Comparison of ENCODE assay signal across 14 mouse cellular contexts in the genomic region with DNA sequence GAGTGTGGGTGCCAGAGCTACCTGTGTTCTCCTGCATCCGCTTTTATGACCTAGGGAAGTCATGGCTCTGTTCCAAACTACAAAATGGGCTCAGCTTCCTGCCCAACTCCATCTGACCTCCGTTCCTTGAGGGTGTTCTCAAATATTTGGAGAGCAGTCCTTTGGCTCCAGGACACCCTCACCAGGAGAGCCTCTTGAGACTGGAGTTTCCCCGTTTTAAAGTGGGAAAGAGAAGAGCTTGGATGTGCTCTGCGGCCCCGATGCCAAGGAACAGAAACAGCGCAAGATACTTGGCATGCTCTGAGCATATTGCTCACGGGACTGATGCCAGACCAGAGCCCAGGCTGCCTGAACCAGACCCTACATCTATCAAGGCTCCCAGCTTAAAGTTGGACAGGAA.
DNase-seq lines count a peak whose midpoint lies in the region; ATAC-seq and TF ChIP-seq lines count a peak whose summit lies in the region.
"Had no signal": no experiment of that assay in that cellular context is flagged by ENCODE, and none has a peak within 500 bp of the region (broad histone marks: within the 10 kb centered on the region; RNA-seq: fewer than 3 reads in every experiment).

No protein-coding gene starts in this region.

- no peak for TF ChIP-seq CTCF in gastrocnemius, adult 2 months (IDR thresholded peaks at IDR 0.05)
- TF ChIP-seq CTCF in liver, adult 2 months (IDR thresholded peaks at IDR 0.05; ENCODE audit: low read depth, low read length) = no peak
- no peak for TF ChIP-seq CTCF in lung, adult 2 months (IDR thresholded peaks at IDR 0.05; ENCODE audit: insufficient read depth, low read length)
- TF ChIP-seq CTCF in left cerebral cortex, adult 2 months (IDR thresholded peaks at IDR 0.05) = no peak

- no peak for TF ChIP-seq POLR2A in liver, adult 2 months (IDR thresholded peaks at IDR 0.05; ENCODE audit: extremely low read depth, insufficient read depth, low read length)
- no peak for TF ChIP-seq POLR2A in lung, adult 2 months (IDR thresholded peaks at IDR 0.05; ENCODE audit: borderline replicate concordance, extremely low read depth, low read depth, low read length)

- ATAC-seq in liver, embryonic 11.5 days (replicated peaks; ENCODE audit: low FRiP score) = no peak

- no peaks in the 10 kb centered on the region for H3K36me3 ChIP-seq in liver, adult 2 months (ENCODE audit: control insufficient read depth, insufficient read depth, low read length)
- 0 out of 2 replicates have a peak, but pooled peaks cover 2% of the 10 kb centered on the region for H3K36me3 ChIP-seq in liver, embryonic 11.5 days (ENCODE audit: control insufficient read depth, insufficient read depth, low read length)

- intact Hi-C loops in gastrocnemius, adult 2 months (cut with DNase I) = no loop called here
- intact Hi-C loops in left cerebral cortex, adult 2 months (cut with DNase I) = no loop called here

- WGBS in liver, adult 2 months = 16% methylated on average over 7 of the region's 7 CpGs
- 84% methylated on average over 7 of the region's 7 CpGs for WGBS in liver, embryonic 11.5 days
- 33% methylated on average over 7 of the region's 7 CpGs for WGBS in lung, adult 2 months

- peaks cover 10% of the 10 kb centered on the region; the same call in 1 of the 2 replicates for H3K4me1 ChIP-seq in liver, adult 2 months (ENCODE audit: control insufficient read depth, insufficient read depth, low read length)
- no peaks in the 10 kb centered on the region for H3K4me1 ChIP-seq in liver, embryonic 11.5 days (replicated peaks; ENCODE audit: control insufficient read depth, insufficient read depth, low read length)
- H3K4me1 ChIP-seq in lung, adult 2 months (ENCODE audit: control insufficient read depth, insufficient read depth, low read length) = no peaks in the 10 kb centered on the region
- H3K4me1 ChIP-seq: heart, embryonic 12.5 days; hindbrain, embryonic 12.5 days; midbrain, embryonic 12.5 days had no signal

- no peak overlapping the region for H3K9ac ChIP-seq in liver, adult 2 months (ENCODE audit: low read depth, low read length)
- no peak overlapping the region for H3K9ac ChIP-seq in liver, embryonic 11.5 days (ENCODE audit: low read depth, low read length)
- H3K9ac ChIP-seq: heart, embryonic 12.5 days; hindbrain, embryonic 12.5 days; midbrain, embryonic 12.5 days had no signal

- H3K79me2 ChIP-seq in liver, adult 2 months (ENCODE audit: control insufficient read depth, insufficient read depth, low read length) = no peaks in the 10 kb centered on the region

- H3K4me2 ChIP-seq in liver, embryonic 11.5 days = no peak overlapping the region
- H3K4me2 ChIP-seq: heart, embryonic 12.5 days; hindbrain, embryonic 12.5 days; midbrain, embryonic 12.5 days had no signal

- H3K27me3 ChIP-seq in liver, adult 2 months (ENCODE audit: control insufficient read depth, insufficient read depth, low read length) = no peaks in the 10 kb centered on the region
- no peaks in the 10 kb centered on the region for H3K27me3 ChIP-seq in liver, embryonic 11.5 days (replicated peaks; ENCODE audit: control insufficient read depth, insufficient read depth, low read length)
- H3K27me3 ChIP-seq: heart, embryonic 12.5 days; hindbrain, embryonic 12.5 days; midbrain, embryonic 12.5 days had no signal

- H3K9me3 ChIP-seq in liver, embryonic 11.5 days (ENCODE audit: control insufficient read depth, low read length) = no peaks in the 10 kb centered on the region
- H3K9me3 ChIP-seq: hindbrain, embryonic 12.5 days; midbrain, embryonic 12.5 days had no signal

- peak; percentile 22 for DNase-seq in gastrocnemius, adult 2 months
- no peak for DNase-seq in gastrocnemius, postnatal 4 days (ENCODE audit: low spot score in 2 of 2)
- DNase-seq in liver, adult 2 months (ENCODE audit: extremely low read depth, low read depth, low spot score) = peak; percentile 29
- no peak for DNase-seq in liver, embryonic 11.5 days (ENCODE audit: low spot score)
- peak; percentile 64 for DNase-seq in lung, adult 2 months
- DNase-seq in lung, postnatal 14 days = peak; percentile 60
- DNase-seq in T-cell, adult 2 months (ENCODE audit: low spot score) = no peak
- no peak for DNase-seq in left cerebral cortex, adult 2 months (ENCODE audit: extremely low spot score in 1 of 2, low spot score in 2 of 2)
- DNase-seq: gastrocnemius, postnatal 14 days; spleen, adult 18-20 months had no signal

- H3K4me3 ChIP-seq in gastrocnemius, adult 2 months = no peak overlapping the region
- H3K4me3 ChIP-seq in liver, adult 2 months (ENCODE audit: insufficient read depth, low read depth, low read length) = no peak overlapping the region
- no peak overlapping the region for H3K4me3 ChIP-seq in liver, embryonic 11.5 days (ENCODE audit: low read depth, low read length)
- H3K4me3 ChIP-seq in lung, adult 2 months (replicated peaks; ENCODE audit: extremely low read depth, low read depth, low read length) = no peak overlapping the region
- no peak overlapping the region for H3K4me3 ChIP-seq in left cerebral cortex, adult 2 months
- H3K4me3 ChIP-seq: heart, embryonic 12.5 days; hindbrain, embryonic 12.5 days; layer of hippocampus, adult 2 months; midbrain, embryonic 12.5 days had no signal

- H3K27ac ChIP-seq in gastrocnemius, adult 2 months = no peak overlapping the region
- H3K27ac ChIP-seq in liver, adult 2 months (replicated peaks; ENCODE audit: insufficient read depth, low read depth, low read length) = no peak overlapping the region
- H3K27ac ChIP-seq in liver, embryonic 11.5 days (ENCODE audit: low read depth, low read length) = no peak overlapping the region
- H3K27ac ChIP-seq in left cerebral cortex, adult 2 months = no peak overlapping the region
- H3K27ac ChIP-seq: hindbrain, embryonic 12.5 days; layer of hippocampus, adult 2 months; midbrain, embryonic 12.5 days had no signal

Comparison
In these comparisons a context has a peak if more than half of its experiments do, and no peak if none do; other contexts are left out.
1. DNase-seq: peak in gastrocnemius, adult 2 months (single experiment), liver, adult 2 months (single experiment), lung, adult 2 months (single experiment) and lung, postnatal 14 days (single experiment); none in gastrocnemius, postnatal 4 days (0 of 2), liver, embryonic 11.5 days (single experiment), T-cell, adult 2 months (single experiment) and left cerebral cortex, adult 2 months (0 of 2).